In genomic region chr2:144720407-144720959, GRCm38 (mm10) we compare ENCODE assay signal across 10 mouse cellular contexts.
DNase-seq lines count a peak whose midpoint lies in the region; ATAC-seq and TF ChIP-seq lines count a peak whose summit lies in the region.
"Had no signal": no experiment of that assay in that cellular context is flagged by ENCODE, and none has a peak within 500 bp of the region (broad histone marks: within the 10 kb centered on the region; RNA-seq: fewer than 3 reads in every experiment).

No protein-coding gene starts in this region.

- ATAC-seq in embryonic facial prominence, embryonic 13.5 days (ENCODE audit: insufficient number of reproducible peaks, insufficient read depth, low FRiP score, low TSS enrichment, low read depth): no peak
- no peak for ATAC-seq in liver, embryonic 11.5 days (replicated peaks; ENCODE audit: low FRiP score)
- ATAC-seq in intestine, embryonic 16.5 days: no peak
- peak; percentile 70 for ATAC-seq in neutrophil, adult 5-6 weeks (ENCODE audit: extremely low read depth, insufficient number of reproducible peaks, low FRiP score, poor library complexity, severe bottlenecking)
- ATAC-seq: activated CD4-positive, CD25-positive, alpha-beta regulatory T cell, adult 4 months had no signal

- no peak overlapping the region for H3K4me3 ChIP-seq in embryonic facial prominence, embryonic 13.5 days
- no peak overlapping the region for H3K4me3 ChIP-seq in embryonic facial prominence, embryonic 10.5 days
- no peak overlapping the region for H3K4me3 ChIP-seq in liver, adult 2 months (ENCODE audit: insufficient read depth, low read depth, low read length)
- H3K4me3 ChIP-seq in liver, embryonic 11.5 days (ENCODE audit: low read depth, low read length): no peak overlapping the region
- no peak overlapping the region for H3K4me3 ChIP-seq in intestine, embryonic 16.5 days (ENCODE audit: low read length)
- H3K4me3 ChIP-seq: forebrain, embryonic 10.5 days had no signal

- no peaks in the 10 kb centered on the region for H3K9me3 ChIP-seq in embryonic facial prominence, embryonic 13.5 days
- H3K9me3 ChIP-seq in embryonic facial prominence, embryonic 10.5 days: no peaks in the 10 kb centered on the region
- no peaks in the 10 kb centered on the region for H3K9me3 ChIP-seq in liver, embryonic 11.5 days (ENCODE audit: control insufficient read depth, low read length)
- no peaks in the 10 kb centered on the region for H3K9me3 ChIP-seq in intestine, embryonic 16.5 days (ENCODE audit: control insufficient read depth, low read length)
- H3K9me3 ChIP-seq: forebrain, embryonic 10.5 days had no signal

- H3K79me2 ChIP-seq in liver, adult 2 months (ENCODE audit: control insufficient read depth, insufficient read depth, low read length): no peaks in the 10 kb centered on the region

- intact Hi-C loops in gastrocnemius, postnatal 14 days (cut with DNase I; ENCODE audit: low total_unique reads): no loop called here

- no peak for DNase-seq in embryonic facial prominence, embryonic 10.5 days (ENCODE audit: low spot score)
- DNase-seq in liver, adult 2 months (ENCODE audit: extremely low read depth, low read depth, low spot score): peak; percentile 21
- DNase-seq in liver, embryonic 11.5 days (ENCODE audit: low spot score): no peak
- DNase-seq in gastrocnemius, postnatal 14 days: no peak
- no peak for DNase-seq in right cerebral cortex, postnatal 25 days

- H3K27ac ChIP-seq in embryonic facial prominence, embryonic 13.5 days: peak overlapping the region; percentile 45; the same call in 1 of the 2 replicates
- H3K27ac ChIP-seq in embryonic facial prominence, embryonic 10.5 days (replicated peaks): no peak overlapping the region
- H3K27ac ChIP-seq in liver, adult 2 months (replicated peaks; ENCODE audit: insufficient read depth, low read depth, low read length): no peak overlapping the region
- H3K27ac ChIP-seq in liver, embryonic 11.5 days (ENCODE audit: low read depth, low read length): no peak overlapping the region
- H3K27ac ChIP-seq in intestine, embryonic 16.5 days (ENCODE audit: low read length): peak overlapping the region; percentile 49
- H3K27ac ChIP-seq: forebrain, embryonic 10.5 days had no signal

- no peak for TF ChIP-seq POLR2A in liver, adult 2 months (IDR thresholded peaks at IDR 0.05; ENCODE audit: extremely low read depth, insufficient read depth, low read length)

- no peak for TF ChIP-seq CTCF in liver, adult 2 months (IDR thresholded peaks at IDR 0.05; ENCODE audit: low read depth, low read length)

- no peaks in the 10 kb centered on the region for H3K27me3 ChIP-seq in embryonic facial prominence, embryonic 13.5 days
- no peaks in the 10 kb centered on the region for H3K27me3 ChIP-seq in embryonic facial prominence, embryonic 10.5 days (replicated peaks; ENCODE audit: low read depth, poor library complexity, severe bottlenecking)
- no peaks in the 10 kb centered on the region for H3K27me3 ChIP-seq in liver, adult 2 months (ENCODE audit: control insufficient read depth, insufficient read depth, low read length)
- H3K27me3 ChIP-seq in liver, embryonic 11.5 days (replicated peaks; ENCODE audit: control insufficient read depth, insufficient read depth, low read length): no peaks in the 10 kb centered on the region
- no peaks in the 10 kb centered on the region for H3K27me3 ChIP-seq in intestine, embryonic 16.5 days (replicated peaks; ENCODE audit: control insufficient read depth, insufficient read depth, low read length)

- H3K36me3 ChIP-seq in embryonic facial prominence, embryonic 13.5 days: no peaks in the 10 kb centered on the region
- H3K36me3 ChIP-seq in embryonic facial prominence, embryonic 10.5 days (replicated peaks): no peaks in the 10 kb centered on the region
- H3K36me3 ChIP-seq in liver, adult 2 months (ENCODE audit: control insufficient read depth, insufficient read depth, low read length): no peaks in the 10 kb centered on the region
- no peaks in the 10 kb centered on the region for H3K36me3 ChIP-seq in liver, embryonic 11.5 days (ENCODE audit: control insufficient read depth, insufficient read depth, low read length)
- H3K36me3 ChIP-seq in intestine, embryonic 16.5 days (ENCODE audit: control insufficient read depth, insufficient read depth, low read length): no peaks in the 10 kb centered on the region
- H3K36me3 ChIP-seq: forebrain, embryonic 10.5 days had no signal

- H3K4me1 ChIP-seq in embryonic facial prominence, embryonic 13.5 days: peaks cover 22% of the 10 kb centered on the region
- H3K4me1 ChIP-seq in embryonic facial prominence, embryonic 10.5 days: peaks cover 9% of the 10 kb centered on the region
- H3K4me1 ChIP-seq in liver, adult 2 months (ENCODE audit: control insufficient read depth, insufficient read depth, low read length): no peaks in the 10 kb centered on the region
- no peaks in the 10 kb centered on the region for H3K4me1 ChIP-seq in liver, embryonic 11.5 days (replicated peaks; ENCODE audit: control insufficient read depth, insufficient read depth, low read length)
- peaks cover 8% of the 10 kb centered on the region for H3K4me1 ChIP-seq in intestine, embryonic 16.5 days (ENCODE audit: control insufficient read depth, insufficient read depth, low read length)

- WGBS in embryonic facial prominence, embryonic 13.5 days: 47% methylated on average over 5 of the region's 5 CpGs
- 61% methylated on average over 5 of the region's 5 CpGs for WGBS in embryonic facial prominence, embryonic 10.5 days
- 35% methylated on average over 5 of the region's 5 CpGs for WGBS in liver, adult 2 months
- WGBS in liver, embryonic 11.5 days: 41% methylated on average over 5 of the region's 5 CpGs
- WGBS in intestine, embryonic 16.5 days: 27% methylated on average over 5 of the region's 5 CpGs

- no peak overlapping the region for H3K9ac ChIP-seq in embryonic facial prominence, embryonic 13.5 days
- no peak overlapping the region for H3K9ac ChIP-seq in liver, adult 2 months (ENCODE audit: low read depth, low read length)
- no peak overlapping the region for H3K9ac ChIP-seq in liver, embryonic 11.5 days (ENCODE audit: low read depth, low read length)
- H3K9ac ChIP-seq in intestine, embryonic 16.5 days (ENCODE audit: low read depth, low read length): no peak overlapping the region

- H3K4me2 ChIP-seq in embryonic facial prominence, embryonic 13.5 days: no peak overlapping the region
- no peak overlapping the region for H3K4me2 ChIP-seq in liver, embryonic 11.5 days
- no peak overlapping the region for H3K4me2 ChIP-seq in intestine, embryonic 16.5 days (ENCODE audit: low read depth, low read length)

Comparison
In these comparisons a context has a peak if more than half of its experiments do, and no peak if none do; other contexts are left out.
1. H3K27ac ChIP-seq: peak in embryonic facial prominence, embryonic 13.5 days (single experiment) and intestine, embryonic 16.5 days (single experiment); none in embryonic facial prominence, embryonic 10.5 days (single experiment), liver, adult 2 months (single experiment) and liver, embryonic 11.5 days (single experiment).